In genomic region chr15:99536889-99537862, GRCm38 (mm10) we compare ENCODE assay signal across 17 mouse cellular contexts. TPM values are rescaled to one million over a fixed set of nuclear protein-coding genes. Genes with fewer than 3 reads are reported as not detected.
DNase-seq lines count a peak whose midpoint lies in the region; ATAC-seq and TF ChIP-seq lines count a peak whose summit lies in the region.
"Had no signal": no experiment of that assay in that cellular context is flagged by ENCODE, and none has a peak within 500 bp of the region (broad histone marks: within the 10 kb centered on the region; RNA-seq: fewer than 3 reads in every experiment).

No protein-coding gene starts in this region.

- H3K4me3 ChIP-seq in C2C12 (ENCODE audit: insufficient read depth, poor library complexity, severe bottlenecking), result no peak overlapping the region
- H3K4me3 ChIP-seq in hindbrain, embryonic 11.5 days (ENCODE audit: low read depth, low read length), result no peak overlapping the region
- no peak overlapping the region for H3K4me3 ChIP-seq in midbrain, embryonic 14.5 days (replicated peaks; ENCODE audit: low read depth, low read length)
- H3K4me3 ChIP-seq: liver, embryonic 12.5 days; neural tube, embryonic 12.5 days had no signal

- no peak overlapping the region for H3K9ac ChIP-seq in hindbrain, embryonic 11.5 days (ENCODE audit: low read depth, low read length)
- H3K9ac ChIP-seq in midbrain, embryonic 14.5 days (replicated peaks; ENCODE audit: low read length), result no peak overlapping the region
- H3K9ac ChIP-seq: liver, embryonic 12.5 days; neural tube, embryonic 12.5 days had no signal

- H3K27me3 ChIP-seq in C2C12 (ENCODE audit: control insufficient read depth, insufficient read depth, insufficient read length), result no peaks in the 10 kb centered on the region
- no peaks in the 10 kb centered on the region for H3K27me3 ChIP-seq in hindbrain, embryonic 11.5 days (ENCODE audit: control insufficient read depth, insufficient read depth, low read length)
- no peaks in the 10 kb centered on the region for H3K27me3 ChIP-seq in midbrain, embryonic 14.5 days (ENCODE audit: control insufficient read depth, insufficient read depth, low read length)
- H3K27me3 ChIP-seq: neural tube, embryonic 12.5 days had no signal

- WGBS in hindbrain, embryonic 11.5 days, result 60% methylated on average over 11 of the region's 11 CpGs
- WGBS in midbrain, embryonic 14.5 days, result 42% methylated on average over 11 of the region's 11 CpGs

- H3K79me2 ChIP-seq in C2C12 (ENCODE audit: control insufficient read depth, insufficient read depth), result no peaks in the 10 kb centered on the region

- H3K79me3 ChIP-seq in C2C12 (ENCODE audit: low read depth), result no peaks in the 10 kb centered on the region

- H3ac ChIP-seq in C2C12 (ENCODE audit: control insufficient read depth, insufficient read length, low read depth), result no peak overlapping the region

- H3K4me2 ChIP-seq in hindbrain, embryonic 11.5 days (replicated peaks; ENCODE audit: low read depth, low read length), result no peak overlapping the region
- H3K4me2 ChIP-seq in midbrain, embryonic 14.5 days (ENCODE audit: low read length), result no peak overlapping the region
- H3K4me2 ChIP-seq: liver, embryonic 12.5 days; neural tube, embryonic 12.5 days had no signal

- TF ChIP-seq CTCF in C2C12 (IDR thresholded peaks at IDR 0.05; ENCODE audit: control insufficient read depth, insufficient read depth, insufficient read length), result no peak

- intact Hi-C loops in heart, postnatal 25 days (cut with DNase I), result no loop called here

- H3K36me3 ChIP-seq in C2C12 (ENCODE audit: control insufficient read depth, insufficient read depth), result no peaks in the 10 kb centered on the region
- H3K36me3 ChIP-seq in hindbrain, embryonic 11.5 days (ENCODE audit: control insufficient read depth, insufficient read depth, low read length), result no peaks in the 10 kb centered on the region
- H3K36me3 ChIP-seq in midbrain, embryonic 14.5 days (ENCODE audit: control insufficient read depth, insufficient read depth, low read length), result no peaks in the 10 kb centered on the region
- H3K36me3 ChIP-seq: liver, embryonic 12.5 days; neural tube, embryonic 12.5 days had no signal

- ATAC-seq in hindbrain, embryonic 11.5 days (ENCODE audit: low FRiP score), result 0 out of 2 replicates have a peak, but pooled peaks have one; percentile 22
- ATAC-seq in midbrain, embryonic 14.5 days (ENCODE audit: low FRiP score, low TSS enrichment), result peak; percentile 73; the same call in 1 of the 2 replicates
- no peak for ATAC-seq in cerebellum, adult (ENCODE audit: insufficient number of reproducible peaks, low FRiP score, low TSS enrichment)
- ATAC-seq: liver, embryonic 12.5 days had no signal

- no peak overlapping the region; the same call in 1 of the 2 replicates for H3K27ac ChIP-seq in hindbrain, embryonic 11.5 days (ENCODE audit: low read depth, low read length)
- H3K27ac ChIP-seq in midbrain, embryonic 14.5 days (replicated peaks; ENCODE audit: low read depth, low read length), result peak overlapping the region; percentile 39; the same call in 1 of the 2 replicates
- H3K27ac ChIP-seq: kidney, postnatal 0 days; liver, embryonic 12.5 days; neural tube, embryonic 12.5 days had no signal

- peaks cover 2% of the 10 kb centered on the region; the same call in 1 of the 2 replicates for H3K4me1 ChIP-seq in hindbrain, embryonic 11.5 days (replicated peaks; ENCODE audit: control insufficient read depth, insufficient read depth, low read length)
- H3K4me1 ChIP-seq in midbrain, embryonic 14.5 days (ENCODE audit: control insufficient read depth, insufficient read depth, low read length), result peaks cover 5% of the 10 kb centered on the region; the same call in 1 of the 2 replicates
- H3K4me1 ChIP-seq: liver, embryonic 12.5 days had no signal

- peak; percentile 32 for DNase-seq in embryo, embryonic 10.5 days (ENCODE audit: low spot score)
- no peak for DNase-seq in embryo, embryonic 9.5 days (ENCODE audit: extremely low spot score)
- peak; percentile 23 for DNase-seq in hindbrain, embryonic 11.5 days (ENCODE audit: low spot score)
- DNase-seq in midbrain, embryonic 14.5 days, result peak; percentile 84
- no peak for DNase-seq in spleen, postnatal 10 days (ENCODE audit: low spot score in 2 of 2)
- DNase-seq in heart, postnatal 25 days (ENCODE audit: low spot score), result no peak
- DNase-seq: adrenal gland, postnatal 25 days; cerebellum, adult 11-12 months; heart, adult 11 months; right cerebral cortex, adult 18-20 months; spleen, adult 18-20 months had no signal

- H3K9me3 ChIP-seq in hindbrain, embryonic 11.5 days (ENCODE audit: control insufficient read depth, low read length), result no peaks in the 10 kb centered on the region
- no peaks in the 10 kb centered on the region for H3K9me3 ChIP-seq in midbrain, embryonic 14.5 days (ENCODE audit: control insufficient read depth, low read length)
- H3K9me3 ChIP-seq: liver, embryonic 12.5 days; neural tube, embryonic 12.5 days had no signal

TF ChIP-seq in C2C12, 6 proteins besides CTCF, POLR2A, EP300 and RAD21:
- no peak for TF ChIP-seq FOSL1 (IDR thresholded peaks at IDR 0.05; ENCODE audit: insufficient read depth, low read length, poor library complexity, severe bottlenecking)
- no peak for TF ChIP-seq CEBPB (IDR thresholded peaks at IDR 0.05; ENCODE audit: low read depth)
- peak; percentile 58 for TF ChIP-seq MYOD1 (IDR thresholded peaks at IDR 0.05; ENCODE audit: control insufficient read depth, insufficient read length, low read depth)
- TF ChIP-seq MYOG (IDR thresholded peaks at IDR 0.05; ENCODE audit: control insufficient read depth, extremely low read depth, insufficient read length), result no peak
- TF ChIP-seq USF1 (IDR thresholded peaks at IDR 0.05; ENCODE audit: low read depth), result no peak

RNA-seq across cellular contexts. Expression of gene Faim2, which starts 9.2 kb away (rescaled TPM):
- 0.68 TPM for polyA plus RNA-seq in C2C12 (2012; fragmentation: generic; extraction: Trizol)
- 0.97 and 2.3 TPM in 2 replicates for polyA plus RNA-seq in hindbrain, embryonic 11.5 days (2014; fragmentation: Nextera tagmentation; extraction: Ambion mirVana)
- 17.9 and 19.0 TPM in 2 replicates for polyA plus RNA-seq in midbrain, embryonic 14.5 days (2014; fragmentation: Nextera tagmentation; extraction: Ambion mirVana)
- under 1 TPM in 1 of 2 experiments, not detected in 1; 0.11 TPM for total RNA-seq in heart, postnatal 25 days (2021)

RNA-seq across cellular contexts. Expression of gene Aqp2, which starts 41.7 kb away (rescaled TPM):
- polyA plus RNA-seq in C2C12 (2012; fragmentation: generic; extraction: Trizol), result 0.18 TPM
- not detected in 2 replicates for polyA plus RNA-seq in hindbrain, embryonic 11.5 days (2014; fragmentation: Nextera tagmentation; extraction: Ambion mirVana)
- polyA plus RNA-seq in midbrain, embryonic 14.5 days (2014; fragmentation: Nextera tagmentation; extraction: Ambion mirVana), result not detected in 2 replicates
- total RNA-seq in heart, postnatal 25 days (2021), result not detected
- polyA plus RNA-seq: intestine, embryonic 14.5 days; liver, embryonic 12.5 days; neural tube, embryonic 12.5 days had no signal

RNA-seq across cellular contexts. Expression of gene Aqp5, which starts 53.4 kb away (rescaled TPM):
- 395 TPM for polyA plus RNA-seq in C2C12 (2012; fragmentation: generic; extraction: Trizol)
- 0.28 and 0.36 TPM in 2 replicates for polyA plus RNA-seq in hindbrain, embryonic 11.5 days (2014; fragmentation: Nextera tagmentation; extraction: Ambion mirVana)
- 0.70 and 3.0 TPM in 2 replicates for polyA plus RNA-seq in midbrain, embryonic 14.5 days (2014; fragmentation: Nextera tagmentation; extraction: Ambion mirVana)
- under 1 TPM in 1 of 2 experiments, not detected in 1; 0.22 TPM for total RNA-seq in heart, postnatal 25 days (2021)

Comparison
In these comparisons a context has a peak if more than half of its experiments do, and no peak if none do; other contexts are left out.
1. DNase-seq: peak in embryo, embryonic 10.5 days (single experiment), hindbrain, embryonic 11.5 days (single experiment) and midbrain, embryonic 14.5 days (single experiment); none in embryo, embryonic 9.5 days (single experiment), spleen, postnatal 10 days (0 of 2) and heart, postnatal 25 days (single experiment).
2. RNA of gene Aqp5, which starts 53.4 kb away (polyA plus RNA-seq): 395 TPM in C2C12 (single experiment); 0.70 to 3.0 TPM in midbrain, embryonic 14.5 days and 0.28 to 0.36 TPM in hindbrain, embryonic 11.5 days; every median in the first group is over 10 times any median in the second.